Mouse (Mus musculus): ENCODE data around the gene Tmem106b. TPM values are rescaled to one million over a fixed set of nuclear protein-coding genes. Genes with fewer than 3 reads are reported as not detected.

Gene Tmem106b
- polyA plus RNA-seq, 1 experiment from 2014 or later = 37.2 TPM

Other genes with a start within 250 kb of the Tmem106b start
- gene Vwde, start 155.2 kb downstream of the Tmem106b start, polyA plus RNA-seq (2015; fragmentation: Nextera tagmentation; extraction: Ambion mirVana) = 0.20 and 0.21 TPM in 2 replicates